22 mouse cellular contexts compared by ENCODE assay signal in genomic region chr4:135057286-135057685, GRCm38 (mm10).
DNase-seq lines count a peak whose midpoint lies in the region; ATAC-seq and TF ChIP-seq lines count a peak whose summit lies in the region.
"Had no signal": no experiment of that assay in that cellular context is flagged by ENCODE, and none has a peak within 500 bp of the region (broad histone marks: within the 10 kb centered on the region; RNA-seq: fewer than 3 reads in every experiment).

No protein-coding gene starts in this region.

- H3K4me2 ChIP-seq in heart, embryonic 15.5 days, result no peak overlapping the region
- no peak overlapping the region for H3K4me2 ChIP-seq in heart, embryonic 12.5 days
- H3K4me2 ChIP-seq: embryonic facial prominence, embryonic 13.5 days; embryonic facial prominence, embryonic 15.5 days; forebrain, embryonic 12.5 days had no signal

- H3K27me3 ChIP-seq in heart, embryonic 15.5 days, result no peaks in the 10 kb centered on the region
- H3K27me3 ChIP-seq in heart, embryonic 12.5 days (replicated peaks), result peaks cover 4% of the 10 kb centered on the region; the same call in 1 of the 2 replicates
- H3K27me3 ChIP-seq: embryonic facial prominence, embryonic 13.5 days; embryonic facial prominence, embryonic 15.5 days had no signal

- H3K4me3 ChIP-seq in gastrocnemius, adult 2 months, result no peak overlapping the region
- H3K4me3 ChIP-seq in heart, embryonic 15.5 days, result no peak overlapping the region
- H3K4me3 ChIP-seq in heart, embryonic 12.5 days, result no peak overlapping the region
- H3K4me3 ChIP-seq: embryonic facial prominence, embryonic 13.5 days; embryonic facial prominence, embryonic 15.5 days; erythroblast, embryonic 14.5 days; forebrain, embryonic 10.5 days; forebrain, embryonic 12.5 days had no signal

- 70% methylated on average over 11 of the region's 11 CpGs for WGBS in heart, embryonic 15.5 days
- WGBS in heart, embryonic 12.5 days, result 80% methylated on average over 11 of the region's 11 CpGs

- H3K9ac ChIP-seq in heart, embryonic 15.5 days, result no peak overlapping the region
- H3K9ac ChIP-seq in heart, embryonic 12.5 days, result no peak overlapping the region
- H3K9ac ChIP-seq: embryonic facial prominence, embryonic 13.5 days; embryonic facial prominence, embryonic 15.5 days; forebrain, embryonic 12.5 days had no signal

- no peak for TF ChIP-seq CTCF in gastrocnemius, adult 2 months (IDR thresholded peaks at IDR 0.05)

- no peaks in the 10 kb centered on the region for H3K36me3 ChIP-seq in heart, embryonic 15.5 days
- no peaks in the 10 kb centered on the region for H3K36me3 ChIP-seq in heart, embryonic 12.5 days
- H3K36me3 ChIP-seq: embryonic facial prominence, embryonic 13.5 days; embryonic facial prominence, embryonic 15.5 days; forebrain, embryonic 10.5 days; forebrain, embryonic 12.5 days had no signal

- peak; percentile 56 for DNase-seq in gastrocnemius, adult 2 months
- no peak for DNase-seq in gastrocnemius, postnatal 36 days
- DNase-seq in skeletal muscle tissue, adult 2 months (ENCODE audit: low read depth, low spot score), result peak; percentile 38
- DNase-seq: adrenal gland, adult 2 months; adrenal gland, postnatal 10 days; adrenal gland, postnatal 25 days; cerebellum, adult 11 months; cerebellum, adult 18-20 months; cerebellum, adult 8-10 months; cerebellum, adult 9-11 months; cerebellum, postnatal 14 days; cerebellum, postnatal 36 days; embryo, embryonic 11 days had no signal

- no peaks in the 10 kb centered on the region; the same call in 1 of the 2 replicates for H3K4me1 ChIP-seq in heart, embryonic 15.5 days (replicated peaks)
- H3K4me1 ChIP-seq in heart, embryonic 12.5 days (replicated peaks), result peaks cover 8% of the 10 kb centered on the region
- H3K4me1 ChIP-seq: embryonic facial prominence, embryonic 15.5 days; forebrain, embryonic 12.5 days had no signal

- ATAC-seq in heart, embryonic 15.5 days (replicated peaks; ENCODE audit: insufficient number of reproducible peaks, insufficient read depth, low FRiP score, low read depth), result 0 out of 2 replicates have a peak, but pooled peaks have one; percentile 23
- ATAC-seq in heart, embryonic 12.5 days (ENCODE audit: insufficient number of reproducible peaks, low FRiP score), result no peak
- ATAC-seq in megakaryocyte-erythroid progenitor cell, adult 5-6 weeks (replicated peaks; ENCODE audit: low FRiP score, low TSS enrichment, poor library complexity, severe bottlenecking), result no peak
- ATAC-seq: forebrain, embryonic 14.5 days had no signal

- intact Hi-C loops in gastrocnemius, adult 2 months (cut with DNase I), result no loop called here
- intact Hi-C loops in gastrocnemius, postnatal 36 days (cut with DNase I), result no loop called here

- H3K9me3 ChIP-seq in heart, embryonic 15.5 days (replicated peaks), result no peaks in the 10 kb centered on the region
- H3K9me3 ChIP-seq in heart, embryonic 12.5 days (replicated peaks), result peaks cover 9% of the 10 kb centered on the region
- H3K9me3 ChIP-seq: embryonic facial prominence, embryonic 13.5 days; embryonic facial prominence, embryonic 15.5 days; forebrain, embryonic 12.5 days had no signal

- peak overlapping the region; percentile 68 for H3K27ac ChIP-seq in gastrocnemius, adult 2 months
- H3K27ac ChIP-seq in heart, embryonic 15.5 days, result no peak overlapping the region
- no peak overlapping the region for H3K27ac ChIP-seq in heart, embryonic 12.5 days (ENCODE audit: poor library complexity, severe bottlenecking)
- H3K27ac ChIP-seq: embryonic facial prominence, embryonic 13.5 days; embryonic facial prominence, embryonic 15.5 days; forebrain, embryonic 10.5 days; forebrain, embryonic 12.5 days had no signal

Comparison
In these comparisons a context has a peak if more than half of its experiments do, and no peak if none do; other contexts are left out.
1. DNase-seq: peak in gastrocnemius, adult 2 months (single experiment) and skeletal muscle tissue, adult 2 months (single experiment); none in gastrocnemius, postnatal 36 days (0 of 2).